In genomic region chr16:94313229-94314030, GRCm38 (mm10) we compare ENCODE assay signal across 7 mouse cellular contexts. TPM values are rescaled to one million over a fixed set of nuclear protein-coding genes. Genes with fewer than 3 reads are reported as not detected.
A peak's percentile ranks its signal among the peaks of the same experiment; 100 is the strongest.
DNase-seq lines count a peak whose midpoint lies in the region; ATAC-seq and TF ChIP-seq lines count a peak whose summit lies in the region.

TSS of gene Hlcs (minus strand) at chr16:94313571.

- TF ChIP-seq POLR2A in heart, adult 2 months (IDR thresholded peaks at IDR 0.05; ENCODE audit: insufficient read depth, low read depth, low read length), result peak; percentile 73
- TF ChIP-seq POLR2A in limb, embryonic 14.5 days (IDR thresholded peaks at IDR 0.05; ENCODE audit: borderline replicate concordance, extremely low read depth, insufficient read depth, insufficient read length), result peak; percentile 29; the same call in 1 of the 2 replicates

- peak; percentile 32; the same call in 1 of the 2 replicates for TF ChIP-seq EP300 in heart, adult 2 months (IDR thresholded peaks at IDR 0.05; ENCODE audit: insufficient read depth, low read depth, low read length)

- 0 out of 2 replicates have a peak, but pooled peaks cover 5% of the 10 kb centered on the region for H3K27me3 ChIP-seq in embryonic facial prominence, embryonic 13.5 days
- no peaks in the 10 kb centered on the region for H3K27me3 ChIP-seq in heart, adult 2 months (ENCODE audit: control insufficient read depth, insufficient read depth, low read length)
- H3K27me3 ChIP-seq in limb, embryonic 14.5 days (ENCODE audit: control insufficient read depth, insufficient read depth, low read length), result no peaks in the 10 kb centered on the region
- H3K27me3 ChIP-seq in midbrain, postnatal 0 days (ENCODE audit: insufficient read depth, low read length), result no peaks in the 10 kb centered on the region; the same call in 1 of the 2 replicates

- TF ChIP-seq CTCF in heart, adult 2 months (IDR thresholded peaks at IDR 0.05), result no peak
- peak; percentile 91 for TF ChIP-seq CTCF in midbrain, postnatal 0 days (IDR thresholded peaks at IDR 0.05)

- under 1% methylated on average over 63 of the region's 64 CpGs for WGBS in embryonic facial prominence, embryonic 13.5 days
- WGBS in heart, adult 2 months, result under 1% methylated on average over 64 of the region's 64 CpGs
- 1% methylated on average over 58 of the region's 64 CpGs for WGBS in limb, embryonic 14.5 days
- 1% methylated on average over 55 of the region's 64 CpGs for WGBS in midbrain, postnatal 0 days

- peak; percentile 99 for DNase-seq in adrenal gland, postnatal 36 days
- peak; percentile 98 for DNase-seq in heart, adult 2 months
- peak; percentile 98 for DNase-seq in kidney, adult 9 months
- peak; percentile 98 for DNase-seq in limb, embryonic 14.5 days (ENCODE audit: low spot score)
- DNase-seq in midbrain, postnatal 0 days (ENCODE audit: low spot score), result peak; percentile 98
- peak; percentile 93 to 96 for DNase-seq in spleen, postnatal 14 days (ENCODE audit: low spot score in 2 of 2)

- H3K4me3 ChIP-seq in embryonic facial prominence, embryonic 13.5 days, result peak within 1 kb of the TSS; percentile 66
- H3K4me3 ChIP-seq in heart, adult 2 months, result peak within 1 kb of the TSS; percentile 76
- H3K4me3 ChIP-seq in limb, embryonic 14.5 days (replicated peaks; ENCODE audit: low read length), result peak within 1 kb of the TSS; percentile 56
- H3K4me3 ChIP-seq in midbrain, postnatal 0 days (ENCODE audit: low read depth, low read length), result peak within 1 kb of the TSS; percentile 52

- H3K27ac ChIP-seq in embryonic facial prominence, embryonic 13.5 days, result peak within 1 kb of the TSS; percentile 100
- peak within 1 kb of the TSS; percentile 100 for H3K27ac ChIP-seq in heart, adult 2 months
- H3K27ac ChIP-seq in limb, embryonic 14.5 days (replicated peaks; ENCODE audit: low read depth, low read length), result peak within 1 kb of the TSS; percentile 99
- H3K27ac ChIP-seq in midbrain, postnatal 0 days (ENCODE audit: low read depth, low read length), result peak within 1 kb of the TSS; percentile 100

- peak; percentile 93 for ATAC-seq in embryonic facial prominence, embryonic 13.5 days (ENCODE audit: insufficient number of reproducible peaks, insufficient read depth, low FRiP score, low TSS enrichment, low read depth)
- ATAC-seq in limb, embryonic 14.5 days (ENCODE audit: low FRiP score, low read depth), result peak; percentile 91
- ATAC-seq in midbrain, postnatal 0 days (ENCODE audit: low FRiP score), result peak; percentile 92

- H3K36me3 ChIP-seq in embryonic facial prominence, embryonic 13.5 days, result no peaks in the 10 kb centered on the region
- H3K36me3 ChIP-seq in heart, adult 2 months (ENCODE audit: control insufficient read depth, insufficient read depth, low read length), result 0 out of 2 replicates have a peak, but pooled peaks cover 2% of the 10 kb centered on the region
- no peaks in the 10 kb centered on the region for H3K36me3 ChIP-seq in limb, embryonic 14.5 days (ENCODE audit: control insufficient read depth, insufficient read depth, low read length)
- no peaks in the 10 kb centered on the region for H3K36me3 ChIP-seq in midbrain, postnatal 0 days (ENCODE audit: insufficient read depth, low read length)

- peaks cover 14% of the 10 kb centered on the region for H3K4me1 ChIP-seq in embryonic facial prominence, embryonic 13.5 days
- H3K4me1 ChIP-seq in heart, adult 2 months (ENCODE audit: control insufficient read depth, insufficient read depth, low read length), result peaks cover 5% of the 10 kb centered on the region
- peaks cover 5% of the 10 kb centered on the region for H3K4me1 ChIP-seq in limb, embryonic 14.5 days (ENCODE audit: control insufficient read depth, insufficient read depth, low read length)
- peaks cover 10% of the 10 kb centered on the region; the same call in 1 of the 2 replicates for H3K4me1 ChIP-seq in midbrain, postnatal 0 days (ENCODE audit: insufficient read depth, low read length)

- intact Hi-C loops in heart, adult 2 months (cut with DNase I), result loop anchor here (1.0 to 2.0 kb wide), 3 partner anchors 15 to 57 kb away; partner anchors contain the start of genes Ripply3 and Ttc3

- H3K4me2 ChIP-seq in embryonic facial prominence, embryonic 13.5 days, result peak within 1 kb of the TSS; percentile 87
- peak within 1 kb of the TSS; percentile 87 for H3K4me2 ChIP-seq in limb, embryonic 14.5 days (replicated peaks; ENCODE audit: low read depth, low read length, severe bottlenecking)
- H3K4me2 ChIP-seq in midbrain, postnatal 0 days (ENCODE audit: low read depth, low read length, poor library complexity, severe bottlenecking), result peak within 1 kb of the TSS; percentile 73

- no peaks in the 10 kb centered on the region for H3K9me3 ChIP-seq in embryonic facial prominence, embryonic 13.5 days
- no peaks in the 10 kb centered on the region for H3K9me3 ChIP-seq in limb, embryonic 14.5 days (ENCODE audit: control insufficient read depth, low read length)
- no peaks in the 10 kb centered on the region for H3K9me3 ChIP-seq in midbrain, postnatal 0 days (ENCODE audit: low read length)

- no peaks in the 10 kb centered on the region for H3K79me2 ChIP-seq in heart, adult 2 months (replicated peaks; ENCODE audit: control insufficient read depth, insufficient read depth, low read length)

- peak within 1 kb of the TSS; percentile 90 for H3K9ac ChIP-seq in embryonic facial prominence, embryonic 13.5 days
- peak within 1 kb of the TSS; percentile 99 for H3K9ac ChIP-seq in heart, adult 2 months (ENCODE audit: low read depth, low read length)
- H3K9ac ChIP-seq in limb, embryonic 14.5 days (ENCODE audit: low read depth, low read length, severe bottlenecking), result peak within 1 kb of the TSS; percentile 71
- peak within 1 kb of the TSS; percentile 86 for H3K9ac ChIP-seq in midbrain, postnatal 0 days (replicated peaks; ENCODE audit: low read length, poor library complexity, severe bottlenecking)

RNA-seq across cellular contexts. Expression of gene Hlcs, which starts in this region (rescaled TPM):
- 10 to 100 TPM; 13.6 to 18.3 TPM for total RNA-seq in adrenal gland, postnatal 36 days (2021)
- 10.0 and 10.5 TPM in 2 replicates for polyA plus RNA-seq in embryonic facial prominence, embryonic 13.5 days (2015; fragmentation: Nextera tagmentation; extraction: Ambion mirVana)
- total RNA-seq in heart, adult 2 months (2021), result 1 to 10 TPM; 5.4 to 5.5 TPM
- polyA plus RNA-seq in heart, adult 2 months (2012; rRNA removed), result 4.3 and 4.4 TPM in 2 replicates
- 6.1 and 7.1 TPM in 2 replicates for polyA plus RNA-seq in limb, embryonic 14.5 days (2012; rRNA removed)
- 6.3 and 6.4 TPM in 2 replicates for polyA plus RNA-seq in limb, embryonic 14.5 days (2014; fragmentation: Nextera tagmentation; extraction: Ambion mirVana)
- total RNA-seq in midbrain, postnatal 0 days (2014; rRNA removed), result 9.4 and 10.0 TPM in 2 replicates
- polyA plus RNA-seq in midbrain, postnatal 0 days (2015; fragmentation: Nextera tagmentation; extraction: Ambion mirVana), result 6.0 and 7.8 TPM in 2 replicates

Comparison
In these comparisons a context has a peak if more than half of its experiments do, and no peak if none do; other contexts are left out.
1. Peak in every context shown above with its lines: DNase-seq, ATAC-seq, H3K4me3 ChIP-seq and H3K27ac ChIP-seq.